Mouse (Mus musculus) frontal cortex, postnatal 25 days (tissue): ENCODE results near the gene Itgb4.

Source experiments
- DNase-seq, 2 experiments: peaks; one replicate each; pipeline ENCODE4 v3.0.0; 2022; ENCODE audit warnings: low spot score in 2 of 2

Itgb4 gene

GRCm38 (mm10) chr11:115970006-115970673 lies 4.4 kb upstream of the Itgb4 start:
- DNase-seq = no peak

GRCm38 (mm10) chr11:115971016-115971415 lies 3.5 kb upstream of the Itgb4 start:
- no peak for DNase-seq

GRCm38 (mm10) chr11:115975083-115975420 lies 543 bp downstream of the Itgb4 start:
- DNase-seq = no peak

- no peak for DNase-seq
Measured at GRCm38 (mm10) chr11:115975544-115975943, 1.0 kb downstream of the Itgb4 start.

- no peak for DNase-seq
Measured at GRCm38 (mm10) chr11:115982472-115982871, 8.0 kb downstream of the Itgb4 start.

GRCm38 (mm10) chr11:115983291-115983690 lies 8.8 kb downstream of the Itgb4 start:
- no peak for DNase-seq

- no peak for DNase-seq
Measured at GRCm38 (mm10) chr11:115989686-115990085, 15.2 kb downstream of the Itgb4 start.

- no peak for DNase-seq
Measured at GRCm38 (mm10) chr11:115992098-115992497, 17.6 kb downstream of the Itgb4 start.

- no peak for DNase-seq
Measured at GRCm38 (mm10) chr11:115995256-115995655, 20.7 kb downstream of the Itgb4 start.

GRCm38 (mm10) chr11:115997047-115997446 lies 22.5 kb downstream of the Itgb4 start:
- no peak for DNase-seq

GRCm38 (mm10) chr11:115997662-115998061 lies 23.2 kb downstream of the Itgb4 start:
- DNase-seq = no peak

- no peak for DNase-seq
Measured at GRCm38 (mm10) chr11:115999027-115999426, 24.5 kb downstream of the Itgb4 start.

- peak; percentile 67 to 74 for DNase-seq
Measured at GRCm38 (mm10) chr11:115999538-116000143, 25.1 kb downstream of the Itgb4 start.

GRCm38 (mm10) chr11:116000607-116001006 lies 26.1 kb downstream of the Itgb4 start:
- DNase-seq = no peak

GRCm38 (mm10) chr11:116001725-116002124 lies 27.2 kb downstream of the Itgb4 start:
- no peak for DNase-seq

- no peak for DNase-seq
Measured at GRCm38 (mm10) chr11:116002894-116003293, 28.4 kb downstream of the Itgb4 start.

- DNase-seq = no peak
Measured at GRCm38 (mm10) chr11:116004186-116004823, 29.8 kb downstream of the Itgb4 start.

- DNase-seq = peak; percentile 36 to 46
Measured at GRCm38 (mm10) chr11:116004840-116005700, 30.6 kb downstream of the Itgb4 start.

GRCm38 (mm10) chr11:116005701-116006419 lies 31.4 kb downstream of the Itgb4 start:
- no peak for DNase-seq

- DNase-seq = no peak
Measured at GRCm38 (mm10) chr11:116007095-116007850, 32.8 kb downstream of the Itgb4 start.

GRCm38 (mm10) chr11:116008411-116008810 lies 33.9 kb downstream of the Itgb4 start:
- DNase-seq = no peak
